Mouse (Mus musculus): Measurements from ENCODE around the gene Plxnd1.

- TF ChIP-seq CTCF (IDR thresholded peaks at IDR 0.05; ENCODE audit: borderline replicate concordance, insufficient read depth, low read depth, low read length), result no peak
- TF ChIP-seq POLR2A (IDR thresholded peaks at IDR 0.05; ENCODE audit: borderline replicate concordance, insufficient read depth, low read length), result no peak
Measured at GRCm38 (mm10) chr6:115968086-115968485, 26.7 kb downstream of the Plxnd1 start.

Measured in cerebellum, adult 2 months (tissue).